Mouse (Mus musculus): ENCODE results near the gene Sgcd. TPM values are rescaled to one million over a fixed set of nuclear protein-coding genes. Genes with fewer than 3 reads are reported as not detected.

Gene Sgcd
- polyA plus RNA-seq, 1 experiment from 2014 or later = 9.1 TPM

DNA sequence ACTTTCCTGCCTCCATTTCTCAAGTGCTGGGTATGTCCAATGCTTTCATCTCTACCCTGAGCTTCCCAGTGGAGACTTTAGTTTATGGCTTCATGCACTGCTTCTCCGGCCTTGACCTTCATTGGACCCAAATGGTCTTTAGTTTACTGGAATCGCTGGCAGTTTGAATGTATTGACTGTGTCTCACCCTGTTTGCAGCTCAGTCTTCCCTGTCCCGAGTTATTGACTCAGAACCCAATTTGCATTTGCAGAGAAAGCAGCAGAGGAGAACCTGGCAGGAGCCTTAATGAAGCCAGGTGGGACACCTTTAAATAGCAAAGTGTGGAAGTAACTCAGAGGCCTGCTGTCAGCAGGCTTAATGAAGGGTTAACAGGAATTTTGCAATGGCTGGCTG is 1140.9 kb downstream of the Sgcd start:
- peak overlapping the region; percentile 47; the same call in 1 of the 2 replicates for H3K27ac ChIP-seq
- H3K9ac ChIP-seq (replicated peaks) = no peak overlapping the region
- peaks cover 23% of the 10 kb centered on the region for H3K4me1 ChIP-seq (replicated peaks)

DNA sequence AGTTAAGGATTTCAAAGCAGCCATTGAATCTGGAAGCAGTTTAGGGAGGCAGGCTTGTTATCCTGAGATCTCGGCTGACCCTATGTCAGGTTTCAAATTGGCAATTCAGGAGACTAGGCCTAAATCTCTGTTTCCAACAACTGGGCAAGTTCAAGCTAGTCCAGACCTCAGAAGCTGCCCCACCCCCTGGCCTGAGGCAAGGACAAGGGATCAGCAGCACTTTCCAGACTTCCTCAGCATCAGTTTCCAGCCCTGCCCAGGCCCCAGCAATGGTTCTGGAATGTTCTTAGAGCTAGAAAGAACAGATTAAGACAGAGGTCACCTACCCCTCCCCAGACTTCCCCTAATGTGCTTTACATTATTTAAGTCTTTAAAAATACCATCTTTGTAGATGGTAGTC is 1142.1 kb downstream of the Sgcd start:
- Histone ChIP-seq H3K9me3 (no peaks in the 10 kb centered on the region), H3K9ac (replicated peaks) (no peak overlapping the region), H3K4me3 (replicated peaks) (no peak overlapping the region), H3K36me3 (no peaks in the 10 kb centered on the region), H3K4me1 (replicated peaks) (peaks cover 20% of the 10 kb centered on the region), H3K27me3 (no peaks in the 10 kb centered on the region), H3K4me2 (no peak overlapping the region), H3K27ac (no peak overlapping the region; the same call in 1 of the 2 replicates)
- ATAC-seq (ENCODE audit: insufficient number of reproducible peaks, insufficient read depth, low FRiP score, low TSS enrichment, low read depth) = no peak
- 17% methylated on average over 1 of the region's 1 CpGs for WGBS

More for the DNA sequence above, 1140.9 kb downstream of the Sgcd start:
- Histone ChIP-seq H3K4me2 (no peak overlapping the region), H3K27me3 (no peaks in the 10 kb centered on the region), H3K36me3 (no peaks in the 10 kb centered on the region), H3K9me3 (no peaks in the 10 kb centered on the region), H3K4me3 (replicated peaks) (no peak overlapping the region)
- 36% methylated on average over 3 of the region's 3 CpGs for WGBS
- ATAC-seq (ENCODE audit: insufficient number of reproducible peaks, insufficient read depth, low FRiP score, low TSS enrichment, low read depth) = no peak
